Mouse (Mus musculus) gastrocnemius, adult 18-20 months (tissue): ENCODE results near the gene Reg4. TPM values are rescaled to one million over a fixed set of nuclear protein-coding genes. Genes with fewer than 3 reads are reported as not detected.

ENCODE experiments used
- DNase-seq: peaks from one replicate; pipeline ENCODE4 v3.0.0; 2021; ENCODE audit warnings: low spot score
- total RNA-seq, 2 experiments: library from RNA; stranded (reverse); gene quantifications; 2 replicates each; pipeline ENCODE4 v1.2.3; 2021

Reg4 gene
- total RNA-seq, 2 experiments from 2014 or later = not detected

- peak; percentile 58 for DNase-seq
These were observed 59.1 kb downstream of the Reg4 start for GRCm38 (mm10) chr3:98280933-98281678.

- DNase-seq = no peak
These were observed 60.5 kb downstream of the Reg4 start for GRCm38 (mm10) chr3:98282422-98282821.

GRCm38 (mm10) chr3:98283205-98283604 lies 61.2 kb downstream of the Reg4 start:
- DNase-seq = no peak

Other genes with a start within 250 kb of the Reg4 start
- 1 to 10 TPM; 6.6 to 8.3 TPM for gene Notch2, start 208.6 kb upstream of the Reg4 start, total RNA-seq
- not detected for gene Adam30, start 61.5 kb upstream of the Reg4 start, total RNA-seq
- 1 to 10 TPM; 1.1 to 2.4 TPM for gene Hmgcs2, start 58.3 kb downstream of the Reg4 start, total RNA-seq
- 1 to 10 TPM; 1.5 to 2.3 TPM for gene Phgdh, start 117.8 kb downstream of the Reg4 start, total RNA-seq
- 1 to 10 TPM in 1 of 2 experiments, under 1 TPM in 1; 0.78 to 2.0 TPM for gene Zfp697, start 160.3 kb downstream of the Reg4 start, total RNA-seq
- gene Gm4450, start 235.0 kb downstream of the Reg4 start, total RNA-seq = not detected